Mouse (Mus musculus): ENCODE results near the gene Actrt2. TPM values are rescaled to one million over a fixed set of nuclear protein-coding genes. Genes with fewer than 3 reads are reported as not detected.

Actrt2 gene
- polyA plus RNA-seq, 1 experiment: not detected

DNA sequence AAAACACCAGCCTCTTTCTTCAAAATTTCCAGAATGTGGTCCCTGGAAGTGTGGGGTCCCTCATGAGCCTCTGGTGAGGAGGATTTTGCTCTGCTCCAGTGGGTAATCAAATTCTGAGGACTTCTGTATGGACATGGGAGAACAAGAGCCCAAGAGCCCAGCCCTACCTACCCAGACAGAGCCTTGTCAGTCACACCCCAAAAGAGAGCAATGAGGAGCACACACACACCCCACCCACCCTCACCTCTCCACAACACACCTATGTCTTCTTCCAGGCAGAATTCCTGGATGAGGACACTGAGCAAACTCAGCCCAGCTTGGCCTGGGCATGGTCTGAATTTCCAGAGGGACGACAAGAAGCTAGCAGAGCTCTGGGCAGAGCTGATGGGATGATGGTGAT, 38.8 kb upstream of the Actrt2 start:
- H3K4me3 ChIP-seq: no peak overlapping the region
- H3K36me3 ChIP-seq (ENCODE audit: control insufficient read depth, insufficient read depth): no peaks in the 10 kb centered on the region
- H3ac ChIP-seq (ENCODE audit: control insufficient read depth, insufficient read length): no peak overlapping the region
- H3K79me2 ChIP-seq (ENCODE audit: control insufficient read depth, insufficient read depth): no peaks in the 10 kb centered on the region
- no peaks in the 10 kb centered on the region for H3K27me3 ChIP-seq (ENCODE audit: control insufficient read depth, insufficient read depth, insufficient read length)
- no peak overlapping the region for H3K4me2 ChIP-seq (ENCODE audit: low read depth)
- TF ChIP-seq SRF (IDR thresholded peaks at IDR 0.05; ENCODE audit: control insufficient read depth, insufficient read length, low read depth) (no peak), MAX (IDR thresholded peaks at IDR 0.05; ENCODE audit: low read depth) (no peak), TCF3 (IDR thresholded peaks at IDR 0.05; ENCODE audit: insufficient read length, low read depth) (no peak)

DNA sequence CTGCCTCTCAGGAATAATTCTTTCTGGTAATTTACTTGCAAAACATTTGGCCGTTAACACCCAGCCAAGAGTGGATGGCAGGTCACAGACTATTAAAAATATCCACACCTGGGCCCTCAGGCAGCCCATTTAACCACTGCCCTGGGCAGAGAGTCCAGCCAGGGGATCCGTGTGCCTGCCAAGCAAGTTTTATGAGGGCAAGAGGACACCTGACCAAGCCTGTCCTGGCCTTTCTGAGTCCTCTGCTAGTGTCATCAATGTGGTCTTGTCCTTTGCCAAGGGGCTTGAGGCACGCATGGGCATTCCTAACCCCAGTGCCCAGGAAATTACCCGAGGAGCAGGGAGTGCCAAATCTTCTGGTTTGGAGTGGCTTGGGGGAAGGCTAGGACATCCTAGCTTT, 38.0 kb upstream of the Actrt2 start:
- Histone ChIP-seq H3K27me3 (ENCODE audit: control insufficient read depth, insufficient read depth, insufficient read length) (no peaks in the 10 kb centered on the region), H3K79me2 (ENCODE audit: control insufficient read depth, insufficient read depth) (no peaks in the 10 kb centered on the region), H3ac (ENCODE audit: control insufficient read depth, insufficient read length) (no peak overlapping the region), H3K36me3 (ENCODE audit: control insufficient read depth, insufficient read depth) (no peaks in the 10 kb centered on the region), H3K4me3 (no peak overlapping the region), H3K4me2 (ENCODE audit: low read depth) (no peak overlapping the region)
- TF ChIP-seq CEBPB (IDR thresholded peaks at IDR 0.05; ENCODE audit: insufficient read depth, poor library complexity, severe bottlenecking) (no peak), POLR2A (IDR thresholded peaks at IDR 0.05; ENCODE audit: insufficient read length, low read depth) (no peak), POLR2AphosphoS2 (IDR thresholded peaks at IDR 0.05; ENCODE audit: insufficient read length, low read depth) (no peak), MYOD1 (IDR thresholded peaks at IDR 0.05; ENCODE audit: control insufficient read depth in 1 of 3, insufficient read length in 2 of 3, low read depth in 2 of 3) (no peak), MAX (IDR thresholded peaks at IDR 0.05; ENCODE audit: low read depth) (no peak), E2F4 (IDR thresholded peaks at IDR 0.05; ENCODE audit: insufficient read depth) (no peak), TCF12 (IDR thresholded peaks at IDR 0.05; ENCODE audit: insufficient read depth, poor library complexity, severe bottlenecking) (no peak), REST (IDR thresholded peaks at IDR 0.05; ENCODE audit: insufficient read depth, insufficient read length) (no peak), MYOG (IDR thresholded peaks at IDR 0.05; ENCODE audit: control insufficient read depth in 1 of 3, insufficient read depth in 1 of 3, insufficient read length in 2 of 3, low read depth in 2 of 3) (no peak), USF1 (IDR thresholded peaks at IDR 0.05; ENCODE audit: low read depth) (no peak), TCF3 (IDR thresholded peaks at IDR 0.05; ENCODE audit: insufficient read length, low read depth) (no peak)

DNA sequence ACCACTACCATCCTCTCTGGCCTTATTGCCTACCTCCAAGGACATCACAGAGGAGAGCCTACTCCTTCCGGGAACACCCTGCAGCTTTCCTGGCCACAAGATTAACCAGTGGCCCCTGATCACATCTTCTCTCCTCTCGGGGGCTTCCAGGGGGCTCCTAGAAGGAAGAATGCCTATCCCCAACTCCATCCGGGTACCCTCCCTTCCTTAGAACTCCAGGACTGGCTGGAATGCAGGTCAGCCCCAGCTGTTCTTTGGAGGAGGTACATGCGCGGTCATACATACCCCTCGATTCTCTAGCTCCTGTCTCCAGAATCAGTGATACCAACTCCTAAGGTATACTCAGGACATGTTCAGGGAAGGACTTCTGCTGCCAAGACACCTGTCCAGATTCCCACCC, 37.4 kb upstream of the Actrt2 start:
- Histone ChIP-seq H3K4me2 (ENCODE audit: low read depth) (no peak overlapping the region), H3K79me2 (ENCODE audit: control insufficient read depth, insufficient read depth) (no peaks in the 10 kb centered on the region), H3ac (ENCODE audit: control insufficient read depth, insufficient read length) (no peak overlapping the region), H3K4me3 (no peak overlapping the region), H3K36me3 (ENCODE audit: control insufficient read depth, insufficient read depth) (no peaks in the 10 kb centered on the region), H3K27me3 (ENCODE audit: control insufficient read depth, insufficient read depth, insufficient read length) (no peaks in the 10 kb centered on the region)
- TF ChIP-seq MYOG (IDR thresholded peaks at IDR 0.05; ENCODE audit: control insufficient read depth in 1 of 3, insufficient read depth in 1 of 3, insufficient read length in 2 of 3, low read depth in 2 of 3) (no peak), MYOD1 (IDR thresholded peaks at IDR 0.05; ENCODE audit: control insufficient read depth in 1 of 3, insufficient read length in 2 of 3, low read depth in 2 of 3) (no peak), REST (IDR thresholded peaks at IDR 0.05; ENCODE audit: insufficient read depth, insufficient read length) (no peak), TCF12 (IDR thresholded peaks at IDR 0.05; ENCODE audit: insufficient read depth, poor library complexity, severe bottlenecking) (no peak), TCF3 (IDR thresholded peaks at IDR 0.05; ENCODE audit: insufficient read length, low read depth) (no peak)

DNA sequence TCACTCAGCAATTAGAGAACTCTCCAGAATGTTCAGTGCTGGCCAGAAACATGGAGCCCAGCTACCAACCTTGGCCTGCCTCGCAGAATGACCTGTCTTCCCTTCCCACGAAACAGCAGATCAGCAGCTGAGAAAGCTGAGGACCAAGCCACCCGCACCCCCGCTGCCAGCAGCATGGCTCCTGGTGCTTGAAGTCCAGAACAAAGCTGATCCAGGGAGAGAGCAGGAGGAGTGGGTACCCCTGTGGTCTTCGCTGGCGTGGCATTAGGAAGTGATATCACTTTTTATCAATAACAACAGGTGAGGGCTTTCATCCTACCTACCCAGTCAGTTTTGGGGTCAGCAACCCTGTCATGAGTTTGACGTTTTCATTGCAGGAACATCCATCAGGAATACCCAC, 36.9 kb upstream of the Actrt2 start:
- TF ChIP-seq USF1 (IDR thresholded peaks at IDR 0.05; ENCODE audit: low read depth) (no peak), E2F4 (IDR thresholded peaks at IDR 0.05; ENCODE audit: insufficient read depth) (no peak), REST (IDR thresholded peaks at IDR 0.05; ENCODE audit: insufficient read depth, insufficient read length) (no peak), CEBPB (IDR thresholded peaks at IDR 0.05; ENCODE audit: insufficient read depth, poor library complexity, severe bottlenecking) (no peak), SRF (IDR thresholded peaks at IDR 0.05; ENCODE audit: control insufficient read depth, insufficient read length, low read depth) (no peak), POLR2A (IDR thresholded peaks at IDR 0.05; ENCODE audit: insufficient read length, low read depth) (no peak), MYOD1 (IDR thresholded peaks at IDR 0.05; ENCODE audit: control insufficient read depth in 1 of 3, insufficient read length in 2 of 3, low read depth in 2 of 3) (no peak)
- Histone ChIP-seq H3K36me3 (ENCODE audit: control insufficient read depth, insufficient read depth) (no peaks in the 10 kb centered on the region), H3K4me3 (no peak overlapping the region), H3K4me2 (ENCODE audit: low read depth) (no peak overlapping the region), H3K27me3 (ENCODE audit: control insufficient read depth, insufficient read depth, insufficient read length) (no peaks in the 10 kb centered on the region), H3K79me2 (ENCODE audit: control insufficient read depth, insufficient read depth) (no peaks in the 10 kb centered on the region), H3ac (ENCODE audit: control insufficient read depth, insufficient read length) (no peak overlapping the region)

DNA sequence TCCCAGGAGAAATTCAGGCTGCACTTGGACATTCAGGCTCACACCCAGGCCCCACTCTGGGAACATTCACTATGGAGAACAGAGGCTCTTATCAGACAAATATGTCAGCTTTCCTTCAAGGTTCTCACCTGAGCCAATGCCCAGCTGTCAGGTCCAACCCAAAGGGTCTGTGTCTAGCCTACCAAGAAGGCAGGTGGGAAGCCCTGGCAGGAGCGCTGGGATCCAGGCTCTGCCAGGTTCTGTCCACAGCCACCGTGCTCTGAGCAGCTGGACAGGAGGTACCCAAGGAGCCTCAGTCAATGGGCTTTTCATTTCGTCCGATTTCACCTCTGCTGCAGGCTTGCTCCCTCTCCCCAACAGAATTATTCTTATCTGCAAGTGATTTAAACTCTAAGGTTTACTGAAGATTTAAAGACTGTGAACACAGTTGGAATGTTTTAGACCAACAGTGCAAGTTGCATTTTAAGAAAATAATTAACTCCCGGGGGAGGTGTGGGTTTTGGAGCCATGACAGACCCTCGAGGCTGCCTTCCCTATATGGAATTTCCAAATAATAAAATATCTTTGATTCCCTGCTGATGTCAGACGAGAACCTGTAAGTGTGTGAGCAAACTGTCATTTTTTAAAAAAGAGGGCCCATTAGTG, 35.9 kb upstream of the Actrt2 start:
- Histone ChIP-seq H3K4me3 (no peak overlapping the region), H3K4me2 (ENCODE audit: low read depth) (no peak overlapping the region), H3K27me3 (ENCODE audit: control insufficient read depth, insufficient read depth, insufficient read length) (no peaks in the 10 kb centered on the region), H3K36me3 (ENCODE audit: control insufficient read depth, insufficient read depth) (no peaks in the 10 kb centered on the region), H3ac (ENCODE audit: control insufficient read depth, insufficient read length) (no peak overlapping the region), H3K79me2 (ENCODE audit: control insufficient read depth, insufficient read depth) (no peaks in the 10 kb centered on the region)
- no peak for TF ChIP-seq TCF12 (IDR thresholded peaks at IDR 0.05; ENCODE audit: insufficient read depth, poor library complexity, severe bottlenecking)

DNA sequence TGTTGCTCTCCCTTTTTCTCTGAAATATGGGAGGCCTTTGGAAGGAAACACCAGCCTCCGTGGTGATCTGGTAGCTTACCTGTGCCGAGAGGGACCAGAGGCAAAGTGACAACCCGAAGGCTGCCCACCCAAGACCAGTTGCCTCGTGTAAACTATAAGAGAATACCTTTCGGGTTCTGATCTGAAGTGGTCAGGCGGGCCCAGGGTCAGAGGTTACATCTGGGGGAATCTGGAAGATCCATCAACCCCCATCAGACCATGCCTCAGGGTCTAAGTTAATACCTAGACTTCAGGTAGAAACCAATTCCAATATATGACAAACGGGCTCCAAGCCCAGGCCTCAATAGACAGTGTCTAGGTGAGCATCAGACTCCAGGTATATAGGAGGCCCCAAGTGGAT, 35.3 kb upstream of the Actrt2 start:
- Histone ChIP-seq H3K4me3 (no peak overlapping the region), H3K4me2 (ENCODE audit: low read depth) (no peak overlapping the region)
- no peak for TF ChIP-seq USF1 (IDR thresholded peaks at IDR 0.05; ENCODE audit: low read depth)
- TF ChIP-seq TCF3 (IDR thresholded peaks at IDR 0.05; ENCODE audit: insufficient read length, low read depth): no peak
- TF ChIP-seq POLR2AphosphoS2 (IDR thresholded peaks at IDR 0.05; ENCODE audit: insufficient read length, low read depth): no peak

More for the DNA sequence above, 35.3 kb upstream of the Actrt2 start:
- no peaks in the 10 kb centered on the region for H3K27me3 ChIP-seq (ENCODE audit: control insufficient read depth, insufficient read depth, insufficient read length)
- H3K79me2 ChIP-seq (ENCODE audit: control insufficient read depth, insufficient read depth): no peaks in the 10 kb centered on the region
- no peaks in the 10 kb centered on the region for H3K36me3 ChIP-seq (ENCODE audit: control insufficient read depth, insufficient read depth)
- H3ac ChIP-seq (ENCODE audit: control insufficient read depth, insufficient read length): no peak overlapping the region
